Mouse (Mus musculus): ENCODE measurements around the gene Cand2.
A peak's percentile ranks its signal among the peaks of the same experiment; 100 is the strongest.

Cand2 gene

GRCm38 (mm10) chr6:115830779-115831601, 56.7 kb downstream of the Cand2 start:
- DNase-seq (ENCODE audit: low spot score), result no peak

DNA sequence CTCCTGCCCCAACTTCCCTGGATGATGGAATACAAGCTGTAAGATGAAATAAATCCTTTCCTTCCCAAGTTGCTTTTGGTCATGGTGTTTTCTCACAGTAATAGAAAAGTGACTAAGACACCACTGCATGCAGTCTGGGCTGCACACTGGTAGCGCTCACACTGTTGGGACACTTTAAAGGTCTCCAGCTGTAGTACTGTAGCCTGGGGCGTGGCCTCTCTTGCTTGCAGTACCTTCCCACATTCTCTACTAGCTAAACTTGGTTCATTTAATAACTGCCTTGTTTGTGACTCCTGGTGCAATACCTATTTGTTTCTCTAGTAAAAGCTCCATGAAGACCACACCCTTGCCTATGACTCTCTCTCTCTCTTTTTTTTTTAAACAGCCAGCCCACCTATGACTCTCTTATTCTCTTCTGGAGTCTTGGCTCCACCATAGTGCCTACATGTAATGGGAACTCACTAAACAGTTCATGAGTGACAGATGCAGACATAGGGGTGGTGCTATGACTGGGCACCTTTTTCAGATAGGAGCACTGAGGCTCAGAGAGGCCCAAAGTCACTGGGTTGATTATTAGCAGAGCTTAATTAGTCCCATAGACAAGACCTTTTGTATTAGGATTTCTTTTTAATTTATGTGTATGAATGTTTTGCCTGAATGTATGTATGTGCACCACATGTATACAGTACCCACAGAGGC, 58.0 kb downstream of the Cand2 start:
- no peak for DNase-seq (ENCODE audit: low spot score)

- no peak for DNase-seq (ENCODE audit: low spot score)
These were observed 59.5 kb downstream of the Cand2 start for GRCm38 (mm10) chr6:115833861-115834260.

- DNase-seq (ENCODE audit: low spot score), result peak; percentile 85
These were observed 63.8 kb downstream of the Cand2 start, which contains the start of gene Efcab12 for GRCm38 (mm10) chr6:115838161-115838597. Gene Efcab12 (minus strand): TSS chr6:115838412.

GRCm38 (mm10) chr6:115838745-115839144, 64.4 kb downstream of the Cand2 start:
- no peak for DNase-seq (ENCODE audit: low spot score)

GRCm38 (mm10) chr6:115845006-115845405, 70.7 kb downstream of the Cand2 start:
- DNase-seq (ENCODE audit: low spot score), result no peak

GRCm38 (mm10) chr6:115846640-115847411, 72.5 kb downstream of the Cand2 start:
- DNase-seq (ENCODE audit: low spot score), result peak; percentile 71

DNA sequence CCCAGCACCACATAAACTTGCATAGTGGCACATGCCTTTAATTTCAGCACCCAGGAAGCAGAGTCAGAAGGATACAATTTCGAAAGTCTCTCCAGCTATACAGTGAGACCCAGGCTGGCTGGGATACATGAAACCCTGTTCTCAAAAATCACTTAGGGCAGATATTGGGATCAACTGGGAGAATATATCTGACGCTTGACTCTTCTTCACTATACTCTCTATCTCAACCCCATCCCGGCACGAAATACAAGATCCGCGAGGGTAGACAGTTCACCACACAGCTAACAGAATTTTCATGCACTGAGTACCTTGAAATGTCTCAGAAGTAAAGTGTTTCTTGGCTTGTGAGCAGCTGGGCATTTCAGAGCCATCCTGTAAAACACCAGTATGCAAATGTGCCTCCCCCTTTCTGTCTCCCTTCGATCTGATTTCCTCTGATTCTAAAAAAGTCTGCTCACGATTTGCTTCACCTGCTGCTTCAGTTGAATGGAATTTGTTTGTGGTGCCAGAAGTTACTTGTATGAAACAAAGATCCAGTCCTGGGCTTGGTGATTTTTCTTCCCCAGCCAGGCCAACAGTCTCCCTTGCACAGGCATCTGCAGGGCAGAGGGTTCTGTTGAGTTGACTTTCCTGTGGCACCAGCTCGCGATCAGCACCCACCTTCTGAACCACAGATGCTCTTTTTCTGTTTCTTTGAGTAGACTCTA, 74.4 kb downstream of the Cand2 start:
- no peak for DNase-seq (ENCODE audit: low spot score)

DNA sequence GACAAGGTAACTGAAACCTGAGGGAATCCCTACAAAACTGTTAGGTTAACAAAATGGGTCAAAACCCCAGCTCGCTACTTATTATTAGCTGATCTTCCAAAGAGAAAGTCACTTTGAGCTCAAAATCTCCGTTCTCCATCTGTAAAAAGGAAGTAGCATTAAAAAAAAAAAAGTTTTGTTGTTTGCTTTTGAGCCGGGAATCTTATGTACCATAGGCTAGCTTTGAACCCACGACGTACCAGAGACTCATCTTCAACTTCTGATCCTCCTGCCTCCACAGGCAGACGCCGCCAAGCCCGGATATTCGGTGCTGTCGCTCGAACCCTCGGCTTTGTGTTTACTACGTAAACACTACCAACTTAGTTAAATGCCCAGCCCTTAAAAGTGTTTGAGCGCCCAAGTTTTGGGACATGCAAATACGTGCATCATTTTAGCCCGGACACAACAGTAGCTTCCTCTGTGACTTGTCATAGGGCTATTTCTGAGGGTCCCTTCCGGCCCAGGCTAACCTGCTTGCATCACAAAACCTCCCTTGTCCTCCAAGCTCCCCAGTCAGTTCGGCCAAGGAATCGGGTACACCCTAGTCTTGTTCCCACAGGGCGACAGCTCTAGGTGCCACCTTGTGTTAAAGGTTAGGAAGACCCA, 78.2 kb downstream of the Cand2 start:
- no peak for DNase-seq (ENCODE audit: low spot score)

DNA sequence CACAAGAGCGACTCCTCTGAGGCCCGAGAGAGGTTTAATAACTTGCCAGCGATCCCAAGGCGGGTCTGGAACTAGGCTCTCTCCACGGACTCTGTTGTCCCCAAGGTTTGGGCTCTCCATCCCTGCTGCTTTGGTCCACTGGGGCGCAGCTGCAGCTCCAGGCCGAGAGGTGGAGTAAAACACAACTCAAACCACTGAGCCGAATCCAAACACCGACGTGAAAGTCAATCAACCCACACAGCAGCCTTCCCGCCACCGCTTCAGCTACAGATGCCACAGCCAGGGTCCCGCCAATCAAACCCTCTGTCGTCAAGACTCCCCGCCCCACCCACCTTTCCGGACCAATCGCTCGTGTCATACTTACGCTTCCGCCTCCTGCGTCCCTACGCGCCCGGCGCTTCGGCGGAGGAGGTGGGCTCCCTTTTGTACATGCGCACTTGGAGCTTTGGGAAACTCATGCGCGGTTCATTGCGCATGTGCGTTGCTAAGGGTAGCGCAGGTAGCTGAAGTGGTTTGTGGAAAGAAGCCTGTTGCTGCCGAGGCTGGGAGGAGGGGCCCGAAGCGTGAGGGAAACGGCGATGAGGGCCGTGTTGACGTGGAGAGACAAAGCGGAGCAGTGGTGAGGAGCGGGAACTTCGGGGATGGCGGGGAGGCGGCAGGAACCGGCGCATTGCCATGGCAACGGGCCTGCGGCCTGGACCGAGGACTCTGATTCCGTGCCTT, 78.9 kb downstream of the Cand2 start, which contains the start of the genes Mbd4 and Ift122:
Gene Mbd4 (minus strand): TSS at position 281 of the 723 bp plus-strand sequence.
Gene Ift122 (plus strand): TSS at position 380 of the 723 bp plus-strand sequence.
- peak; percentile 99 for DNase-seq (ENCODE audit: low spot score)

DNA sequence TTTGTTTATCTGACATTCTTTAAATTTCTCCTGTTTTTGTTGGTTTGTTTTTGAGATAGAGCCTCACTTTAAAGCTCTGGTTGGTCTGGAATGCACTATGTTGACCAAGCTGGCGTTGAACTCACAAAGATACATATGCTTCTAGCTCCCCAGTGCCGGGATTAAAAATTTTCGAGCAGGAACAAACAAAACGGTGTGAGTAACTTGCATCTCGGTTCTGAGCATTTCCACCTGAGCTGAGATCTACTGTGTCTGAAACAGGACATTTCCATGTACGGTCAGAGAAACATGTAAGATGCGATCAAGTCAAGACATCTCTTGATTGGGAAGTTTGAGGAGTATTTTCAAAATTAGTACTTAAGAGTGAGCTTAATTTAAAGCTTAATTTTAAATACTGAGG, 79.6 kb downstream of the Cand2 start:
- DNase-seq (ENCODE audit: low spot score), result no peak

- DNase-seq (ENCODE audit: low spot score), result peak; percentile 26
These were observed 80.1 kb downstream of the Cand2 start for GRCm38 (mm10) chr6:115854432-115854831.

All from lung, postnatal 25 days (tissue).